Mouse (Mus musculus) midbrain, postnatal 0 days (tissue): ENCODE measurements around the gene Ctsd. TPM values are rescaled to one million over a fixed set of nuclear protein-coding genes. Genes with fewer than 3 reads are reported as not detected.
A peak's percentile ranks its signal among the peaks of the same experiment; 100 is the strongest.

Source experiments
- ATAC-seq: fragments of 200-750 bp; cut with Nextera tagmentation; 2 replicates; pipeline ENCODE4 v1.8.0; 2017; ENCODE audit warnings: moderate number of reproducible peaks, mild to moderate bottlenecking, moderate TSS enrichment, moderate library complexity; ENCODE audit not compliant: low FRiP score
- DNase-seq: peaks from one replicate; pipeline ENCODE4 v3.0.0-alpha.2; 2015; ENCODE audit warnings: low spot score
- H3K27ac ChIP-seq: fragments of 300-500 bp; sonication (generic); 2 replicates; pipeline ENCODE4 v1.5.1; 2014; ENCODE audit warnings: low read depth, mild to moderate bottlenecking, low read length, mixed read lengths
- H3K27me3 ChIP-seq: fragments of 300-500 bp; sonication (generic); 2 replicates; pipeline ENCODE4 v1.6.1; 2014; ENCODE audit warnings: low read length, control low read depth, mixed read lengths; ENCODE audit not compliant: insufficient read depth
- H3K36me3 ChIP-seq: fragments of 300-500 bp; sonication (generic); 2 replicates; pipeline ENCODE4 v1.6.1; 2014; ENCODE audit warnings: low read length, control low read depth, mixed read lengths; ENCODE audit not compliant: insufficient read depth
- H3K4me1 ChIP-seq: fragments of 300-500 bp; sonication (generic); 2 replicates; pipeline ENCODE4 v1.6.1; 2014; ENCODE audit warnings: mild to moderate bottlenecking, control low read depth, antibody characterized with exemption, low read length, mixed read lengths; ENCODE audit not compliant: insufficient read depth
- H3K4me2 ChIP-seq: fragments of 300-500 bp; sonication (generic); 2 replicates; pipeline ENCODE4 v1.6.1; 2014; ENCODE audit warnings: low read depth, mild to moderate bottlenecking, low read length, mixed read lengths; ENCODE audit not compliant: poor library complexity, severe bottlenecking
- H3K4me3 ChIP-seq: fragments of 300-500 bp; sonication (generic); 2 replicates; pipeline ENCODE4 v1.5.1; 2014; ENCODE audit warnings: low read depth, mild to moderate bottlenecking, low read length, moderate library complexity
- H3K9ac ChIP-seq: fragments of 300-500 bp; sonication (generic); replicated peaks from 2 replicates; pipeline ENCODE4 v1.6.1; 2014; ENCODE audit warnings: mild to moderate bottlenecking, low read length, moderate library complexity, mixed read lengths; ENCODE audit not compliant: poor library complexity, severe bottlenecking
- H3K9me3 ChIP-seq: fragments of 300-500 bp; sonication (generic); 2 replicates; pipeline ENCODE4 v1.6.1; 2016; ENCODE audit warnings: low read length, control low read depth
- CTCF ChIP-seq: IDR thresholded peaks from 2 replicates; pipeline ENCODE4 v1.5.1; 2016; ENCODE audit warnings: antibody characterized with exemption, mild to moderate bottlenecking
- WGBS: fragments of 180-500 bp; shearing (Covaris S2); extraction: QIAGEN DNeasy Blood & Tissue Kit; methylation state at CpG from one replicate; pipeline ENCODE4 v1.1.7; 2014; 5-methylcytosine and 5-hydroxymethylcytosine counted together
- polyA plus RNA-seq: library from polyadenylated mRNA; unstranded; fragments of >200 nt; fragmentation: Nextera tagmentation; extraction: Ambion mirVana; gene quantifications from 2 replicates; pipeline ENCODE4 v1.2.1, GENCODE M21; 2015
- total RNA-seq: library from RNA; depleted of rRNA; stranded (reverse); fragments of >200 nt; gene quantifications from 2 replicates; pipeline ENCODE4 v1.2.3, GENCODE M21; 2014

Ctsd gene
- total and polyA plus RNA-seq, 2 experiments from 2014 or later: 320 to 652 TPM

GRCm38 (mm10) chr7:142369820-142370219 lies 18.0 kb downstream of the Ctsd start:
- DNase-seq (no peak), ATAC-seq (no peak)
- no peak overlapping the region for H3K4me3 ChIP-seq
- H3K36me3 ChIP-seq: 0 out of 2 replicates have a peak, but pooled peaks cover 3% of the 10 kb centered on the region
- no peak overlapping the region for H3K27ac ChIP-seq
- 72% methylated on average over 6 of the region's 6 CpGs for WGBS
- no peak overlapping the region for H3K4me2 ChIP-seq
- H3K9me3 ChIP-seq: no peaks in the 10 kb centered on the region
- no peak for TF ChIP-seq CTCF
- H3K9ac ChIP-seq: no peak overlapping the region
- H3K4me1 ChIP-seq: no peaks in the 10 kb centered on the region
- H3K27me3 ChIP-seq: peaks cover 23% of the 10 kb centered on the region; the same call in 1 of the 2 replicates

DNA sequence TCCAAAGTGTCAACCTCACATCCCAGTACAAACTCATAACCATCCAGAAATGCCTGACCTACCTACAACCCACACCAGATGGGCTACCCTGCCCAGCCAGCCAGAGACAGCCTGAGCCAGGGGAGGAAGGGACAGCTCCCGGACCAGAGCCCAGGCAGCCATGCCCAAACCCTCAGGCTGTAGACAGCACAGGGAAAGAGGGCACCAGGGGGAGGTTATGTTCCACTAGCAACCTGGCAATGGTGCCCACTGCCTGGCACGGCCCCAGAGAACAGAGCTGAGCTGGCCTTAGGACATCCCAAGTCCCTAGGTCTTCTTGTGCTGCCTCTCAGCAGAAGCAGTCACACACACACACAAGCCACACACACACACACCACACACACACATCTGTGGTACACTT lies 19.0 kb downstream of the Ctsd start:
- H3K9ac ChIP-seq: no peak overlapping the region
- peak; percentile 33 for DNase-seq

DNA sequence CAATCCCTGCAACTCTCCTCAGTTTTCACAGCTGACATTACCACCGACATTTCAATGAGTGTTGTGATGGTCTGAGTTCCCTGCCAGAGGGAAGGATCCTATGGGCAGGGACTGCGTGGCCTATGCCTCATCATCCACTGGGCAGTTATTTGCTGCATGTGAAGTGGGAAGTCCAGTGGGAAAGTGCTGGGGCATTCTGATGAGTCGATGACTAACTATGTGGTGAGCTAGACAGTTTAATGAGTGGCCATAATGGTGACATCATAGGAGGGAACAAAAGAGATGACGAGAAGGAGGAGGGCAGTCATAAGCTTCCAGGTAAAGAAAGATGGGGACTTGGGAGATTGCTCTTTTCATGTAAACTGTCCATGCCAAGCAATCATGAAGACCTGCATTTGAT lies 24.7 kb downstream of the Ctsd start:
- Histone ChIP-seq H3K4me1 (no peaks in the 10 kb centered on the region), H3K9me3 (no peaks in the 10 kb centered on the region), H3K27me3 (no peaks in the 10 kb centered on the region), H3K4me3 (no peak overlapping the region), H3K4me2 (no peak overlapping the region), H3K27ac (no peak overlapping the region), H3K36me3 (no peaks in the 10 kb centered on the region), H3K9ac (no peak overlapping the region)
- ATAC-seq (no peak), DNase-seq (no peak)
- WGBS: 84% methylated on average over 4 of the region's 4 CpGs
- TF ChIP-seq CTCF: no peak

More for the DNA sequence above, 19.0 kb downstream of the Ctsd start:
- no peak for TF ChIP-seq CTCF
- Histone ChIP-seq H3K9me3 (no peaks in the 10 kb centered on the region), H3K27ac (no peak overlapping the region), H3K36me3 (no peaks in the 10 kb centered on the region), H3K4me3 (no peak overlapping the region), H3K27me3 (peaks cover 23% of the 10 kb centered on the region; the same call in 1 of the 2 replicates), H3K4me1 (no peaks in the 10 kb centered on the region), H3K4me2 (no peak overlapping the region)
- no peak for ATAC-seq
- WGBS: 61% methylated on average over 2 of the region's 2 CpGs

GRCm38 (mm10) chr7:142360743-142361142 lies 27.1 kb downstream of the Ctsd start:
- ATAC-seq (no peak), DNase-seq (no peak)
- 0 out of 2 replicates have a peak, but pooled peaks have one; percentile 33 for TF ChIP-seq CTCF
- Histone ChIP-seq H3K4me2 (no peak overlapping the region), H3K9me3 (no peaks in the 10 kb centered on the region), H3K4me3 (no peak overlapping the region), H3K27ac (no peak overlapping the region), H3K27me3 (no peaks in the 10 kb centered on the region), H3K9ac (no peak overlapping the region), H3K36me3 (no peaks in the 10 kb centered on the region), H3K4me1 (no peaks in the 10 kb centered on the region)

- ATAC-seq (no peak), DNase-seq (no peak)
- WGBS: 75% methylated on average over 8 of the region's 8 CpGs
- Histone ChIP-seq H3K4me1 (no peaks in the 10 kb centered on the region), H3K4me2 (no peak overlapping the region), H3K9ac (no peak overlapping the region), H3K4me3 (no peak overlapping the region), H3K9me3 (no peaks in the 10 kb centered on the region), H3K36me3 (no peaks in the 10 kb centered on the region), H3K27me3 (no peaks in the 10 kb centered on the region), H3K27ac (no peak overlapping the region)
- no peak for TF ChIP-seq CTCF
Observed at GRCm38 (mm10) chr7:142359129-142359528, 28.7 kb downstream of the Ctsd start.

- DNase-seq (no peak), ATAC-seq (no peak)
- TF ChIP-seq CTCF: no peak
- Histone ChIP-seq H3K36me3 (no peaks in the 10 kb centered on the region), H3K4me1 (no peaks in the 10 kb centered on the region), H3K4me2 (no peak overlapping the region), H3K9ac (no peak overlapping the region), H3K27me3 (no peaks in the 10 kb centered on the region), H3K9me3 (no peaks in the 10 kb centered on the region), H3K27ac (no peak overlapping the region), H3K4me3 (no peak overlapping the region)
- 84% methylated on average over 3 of the region's 3 CpGs for WGBS
Observed at GRCm38 (mm10) chr7:142357566-142357965, 30.3 kb downstream of the Ctsd start.
